Mouse (Mus musculus) midbrain, embryonic 13.5 days (tissue): ENCODE measurements at regions not wholly inside any gene's neighbourhood (a gene's known extent, or its start where the extent isn't known, plus 50 kb on each side); places are given as distances from the start of the nearest gene placed in this dataset.

ENCODE experiments used
- ATAC-seq: fragments of 200-750 bp; cut with Nextera tagmentation; 2 replicates; pipeline ENCODE4 v1.8.0; 2017; ENCODE audit warnings: mild to moderate bottlenecking, moderate TSS enrichment, moderate library complexity
- H3K27ac ChIP-seq: fragments of 300-500 bp; sonication (generic); 2 replicates; pipeline ENCODE4 v1.5.1; 2015; ENCODE audit warnings: inconsistent platforms, mild to moderate bottlenecking, moderate library complexity
- H3K27me3 ChIP-seq: fragments of 300-500 bp; sonication (generic); 2 replicates; pipeline ENCODE4 v1.6.1; 2015; ENCODE audit warnings: mild to moderate bottlenecking, inconsistent platforms
- H3K36me3 ChIP-seq: fragments of 300-500 bp; sonication (generic); 2 replicates; pipeline ENCODE4 v1.6.1; 2015; ENCODE audit warnings: mild to moderate bottlenecking, inconsistent platforms
- H3K4me1 ChIP-seq: fragments of 300-500 bp; sonication (generic); replicated peaks from 2 replicates; pipeline ENCODE4 v1.6.1; 2015; ENCODE audit warnings: inconsistent platforms
- H3K4me2 ChIP-seq: fragments of 300-500 bp; sonication (generic); replicated peaks from 2 replicates; pipeline ENCODE4 v1.6.1; 2015; ENCODE audit warnings: moderate library complexity, mild to moderate bottlenecking, inconsistent platforms
- H3K4me3 ChIP-seq: fragments of 300-500 bp; sonication (generic); replicated peaks from 2 replicates; pipeline ENCODE4 v1.5.1; 2015; ENCODE audit warnings: mild to moderate bottlenecking, inconsistent platforms
- H3K9ac ChIP-seq: fragments of 300-500 bp; sonication (generic); replicated peaks from 2 replicates; pipeline ENCODE4 v1.6.1; 2015; ENCODE audit warnings: mild to moderate bottlenecking, inconsistent platforms
- H3K9me3 ChIP-seq: fragments of 300-500 bp; sonication (generic); 2 replicates; pipeline ENCODE4 v1.6.1; 2016; ENCODE audit warnings: mild to moderate bottlenecking, inconsistent platforms
- WGBS: fragments of 180-500 bp; shearing (Covaris S2); methylation state at CpG from one replicate; pipeline ENCODE4 v1.1.7; 2015; 5-methylcytosine and 5-hydroxymethylcytosine counted together

DNA sequence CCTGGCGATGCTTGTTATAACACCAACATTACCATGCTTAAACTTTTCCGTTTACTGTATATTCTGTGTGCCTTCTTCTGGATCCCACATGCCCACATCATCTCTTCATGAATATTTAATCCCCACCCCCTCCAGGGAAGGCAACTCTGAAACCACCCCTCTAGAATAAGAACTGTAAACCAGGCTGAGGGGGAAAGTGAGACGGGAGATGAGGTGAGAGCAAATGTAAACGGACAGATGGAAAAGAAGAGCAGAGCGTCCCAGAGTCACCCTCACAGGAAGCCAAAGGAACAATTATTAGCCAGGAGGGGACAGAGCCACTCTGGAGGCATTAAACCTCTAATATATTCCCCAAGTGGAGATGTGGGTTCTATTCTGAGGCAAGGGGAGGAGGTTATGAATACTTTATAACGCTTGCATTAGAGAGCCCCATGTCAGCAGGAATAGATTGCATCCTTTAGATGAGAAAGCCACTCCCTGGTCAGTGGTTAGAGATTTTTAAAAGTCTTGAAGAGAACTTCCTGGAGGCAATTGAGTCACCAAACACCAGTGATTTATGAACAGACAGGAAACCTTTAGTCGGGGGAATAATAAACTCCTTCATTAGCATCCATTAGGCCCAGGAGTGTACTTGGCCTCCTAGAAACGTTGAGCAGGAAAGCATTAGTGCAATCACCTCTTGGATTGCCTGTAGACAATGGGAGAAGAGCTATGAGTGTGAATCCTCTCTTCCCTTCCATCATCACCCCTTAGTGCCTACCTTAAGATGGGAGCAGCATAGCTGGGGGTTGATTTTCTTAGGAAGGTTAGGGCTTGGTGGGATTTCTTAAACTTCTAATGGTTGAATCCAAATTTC lies 220.1 kb downstream of the Elavl2 start:
- ATAC-seq = no peak
- no peak overlapping the region for H3K9ac ChIP-seq
- no peak overlapping the region for H3K27ac ChIP-seq
- no peaks in the 10 kb centered on the region for H3K4me1 ChIP-seq
- no peak overlapping the region for H3K4me2 ChIP-seq
- H3K27me3 ChIP-seq = no peaks in the 10 kb centered on the region
- WGBS = 70% methylated on average over 8 of the region's 8 CpGs
- no peaks in the 10 kb centered on the region for H3K9me3 ChIP-seq
- H3K36me3 ChIP-seq = no peaks in the 10 kb centered on the region
- H3K4me3 ChIP-seq = no peak overlapping the region

DNA sequence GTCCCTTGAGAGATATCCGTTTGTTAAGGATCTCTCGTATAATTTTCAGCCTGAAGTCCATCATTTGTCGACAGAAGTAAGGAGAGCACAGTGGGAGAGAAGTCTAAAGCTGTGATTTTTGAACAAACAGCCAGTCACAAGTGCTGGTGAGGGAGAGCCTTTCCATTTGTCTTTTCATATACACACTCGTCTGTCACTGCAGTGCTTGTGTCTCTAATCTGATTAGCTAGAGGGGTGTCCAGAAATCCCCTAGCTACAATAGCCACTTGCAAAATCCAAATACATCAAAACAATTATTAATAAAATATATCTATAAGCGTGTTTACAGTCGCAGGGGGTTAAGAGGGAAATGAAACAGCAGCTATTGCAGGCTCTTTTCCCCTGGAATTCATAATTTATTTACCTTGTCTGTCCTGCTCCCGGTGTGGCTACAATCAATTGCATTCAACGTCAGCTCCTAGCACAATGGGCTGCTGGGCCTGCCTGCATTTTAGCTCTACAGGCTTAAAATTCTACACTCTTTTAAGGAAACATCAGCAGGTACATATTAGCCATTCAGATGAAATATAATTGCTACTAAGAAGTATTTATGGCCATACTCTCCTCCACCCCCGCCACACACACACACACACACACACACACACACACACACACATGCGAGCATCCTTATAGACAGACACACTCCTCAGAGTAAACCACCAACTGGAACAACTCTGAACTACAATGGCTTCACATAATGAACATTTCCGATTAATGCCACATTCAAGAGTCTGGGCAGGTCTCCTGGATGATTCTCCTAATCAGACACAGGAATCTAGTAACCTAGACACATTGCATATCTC lies 236.1 kb downstream of the Elavl2 start:
- 0 out of 2 replicates have a peak overlapping the region, but pooled peaks have one; percentile 5 for H3K4me2 ChIP-seq

DNA sequence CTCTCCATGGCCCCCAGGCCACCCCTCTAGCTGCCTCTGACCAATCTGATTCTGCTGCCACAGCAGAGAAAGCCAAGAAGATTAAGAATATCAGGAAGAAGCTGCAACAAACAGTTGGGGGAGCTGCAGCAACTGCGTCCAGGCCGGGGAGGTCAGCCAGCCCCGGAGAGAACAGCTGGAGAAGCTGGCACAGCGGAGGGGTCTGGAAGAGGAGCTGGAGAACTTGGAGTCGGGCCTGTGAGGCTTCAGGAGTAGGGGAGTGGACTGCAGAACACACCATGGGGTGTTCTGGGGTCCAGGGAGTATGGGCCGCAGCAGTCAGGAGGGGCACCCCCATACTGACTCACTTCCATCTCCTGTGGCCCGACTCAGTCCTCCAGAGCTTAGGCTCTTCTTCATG lies 243.5 kb downstream of the Elavl2 start:
- 0 out of 2 replicates have a peak, but pooled peaks cover 3% of the 10 kb centered on the region for H3K4me1 ChIP-seq
- H3K4me3 ChIP-seq = no peak overlapping the region
- no peak overlapping the region for H3K9ac ChIP-seq
- no peaks in the 10 kb centered on the region for H3K36me3 ChIP-seq
- no peaks in the 10 kb centered on the region for H3K27me3 ChIP-seq
- WGBS = 73% methylated on average over 7 of the region's 7 CpGs
- H3K4me2 ChIP-seq = no peak overlapping the region
- no peaks in the 10 kb centered on the region for H3K9me3 ChIP-seq
- no peak for ATAC-seq
- no peak overlapping the region for H3K27ac ChIP-seq

More for the DNA sequence above, 236.1 kb downstream of the Elavl2 start:
- Histone ChIP-seq H3K4me1 (peaks cover 10% of the 10 kb centered on the region), H3K4me3 (no peak overlapping the region), H3K9me3 (no peaks in the 10 kb centered on the region), H3K27ac (peak overlapping the region; percentile 56), H3K9ac (no peak overlapping the region), H3K36me3 (no peaks in the 10 kb centered on the region), H3K27me3 (no peaks in the 10 kb centered on the region)
- WGBS = 43% methylated on average over 11 of the region's 11 CpGs
- peak; percentile 68; the same call in 1 of the 2 replicates for ATAC-seq

DNA sequence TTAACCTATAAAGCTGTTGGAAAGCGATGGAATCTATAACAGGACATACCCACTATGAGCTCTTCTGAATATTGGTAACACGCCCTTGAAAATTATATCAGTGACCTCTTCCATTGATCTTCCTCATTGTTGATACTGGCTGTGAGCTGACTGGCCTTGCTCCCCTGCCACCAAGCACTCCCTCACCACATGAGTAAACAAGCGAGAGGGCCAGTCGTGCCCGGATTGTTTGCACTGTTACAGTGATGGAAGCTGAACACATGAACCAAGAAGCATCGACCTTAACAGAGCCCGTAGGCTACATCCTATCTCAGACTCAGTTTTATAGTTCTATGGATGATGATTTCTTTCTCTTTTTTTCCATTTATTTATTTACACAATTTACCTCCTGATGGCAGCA lies 255.9 kb downstream of the Elavl2 start:
- no peaks in the 10 kb centered on the region for H3K4me1 ChIP-seq
- no peaks in the 10 kb centered on the region for H3K36me3 ChIP-seq
- no peak overlapping the region for H3K27ac ChIP-seq
- WGBS = 90% methylated on average over 7 of the region's 7 CpGs
- H3K4me2 ChIP-seq = no peak overlapping the region
- H3K4me3 ChIP-seq = no peak overlapping the region
- H3K9ac ChIP-seq = no peak overlapping the region
- no peak for ATAC-seq
- no peaks in the 10 kb centered on the region for H3K9me3 ChIP-seq
- H3K27me3 ChIP-seq = no peaks in the 10 kb centered on the region

DNA sequence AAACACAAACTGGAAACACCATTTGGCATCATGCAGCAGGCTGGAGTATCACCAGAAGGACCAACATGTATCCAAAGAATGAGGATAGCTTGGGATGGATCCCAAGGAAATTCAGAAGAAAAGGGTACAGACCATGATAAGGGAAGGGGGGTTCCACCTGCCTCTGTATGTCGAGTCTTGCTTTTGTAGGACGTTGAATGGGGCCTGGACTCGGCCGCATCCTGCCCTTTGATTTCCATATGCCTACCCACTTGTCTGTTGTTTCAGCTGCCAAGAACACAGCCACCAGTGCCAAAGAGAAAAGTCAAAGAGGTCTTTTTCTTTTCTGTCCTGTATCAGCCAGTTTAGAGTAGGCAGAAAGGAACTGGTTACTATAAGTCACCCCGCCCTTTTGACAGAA lies 256.7 kb downstream of the Elavl2 start:
- H3K27ac ChIP-seq = no peak overlapping the region
- no peak overlapping the region for H3K4me3 ChIP-seq
- no peaks in the 10 kb centered on the region for H3K36me3 ChIP-seq
- H3K9me3 ChIP-seq = no peaks in the 10 kb centered on the region
- no peak overlapping the region for H3K4me2 ChIP-seq
- H3K9ac ChIP-seq = no peak overlapping the region
- ATAC-seq = no peak
- no peaks in the 10 kb centered on the region for H3K27me3 ChIP-seq
- 83% methylated on average over 5 of the region's 5 CpGs for WGBS
- no peaks in the 10 kb centered on the region for H3K4me1 ChIP-seq

DNA sequence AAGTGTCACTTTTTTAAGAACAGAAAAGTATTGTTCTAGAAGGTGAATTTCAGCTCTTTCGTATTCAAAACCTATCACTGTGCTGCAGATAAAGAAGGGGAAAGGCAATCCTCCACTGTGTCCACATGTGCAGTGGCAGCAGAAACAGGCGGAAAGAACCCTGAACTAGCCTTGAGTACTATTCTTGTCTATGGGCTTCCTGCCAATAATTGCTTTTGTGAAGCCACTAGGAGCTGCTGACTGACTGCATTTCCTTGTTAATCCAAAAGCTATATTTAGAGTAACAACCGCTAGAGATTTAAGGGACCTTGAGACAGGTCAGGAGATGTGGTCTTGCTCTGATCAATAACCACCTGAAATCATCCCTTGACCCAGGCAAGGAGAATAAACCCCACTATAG lies 265.3 kb downstream of the Elavl2 start:
- Histone ChIP-seq H3K9me3 (no peaks in the 10 kb centered on the region), H3K4me3 (no peak overlapping the region), H3K4me2 (no peak overlapping the region), H3K27me3 (no peaks in the 10 kb centered on the region), H3K27ac (no peak overlapping the region), H3K36me3 (no peaks in the 10 kb centered on the region), H3K9ac (no peak overlapping the region), H3K4me1 (no peaks in the 10 kb centered on the region)
- ATAC-seq = no peak
- 85% methylated on average over 3 of the region's 3 CpGs for WGBS

DNA sequence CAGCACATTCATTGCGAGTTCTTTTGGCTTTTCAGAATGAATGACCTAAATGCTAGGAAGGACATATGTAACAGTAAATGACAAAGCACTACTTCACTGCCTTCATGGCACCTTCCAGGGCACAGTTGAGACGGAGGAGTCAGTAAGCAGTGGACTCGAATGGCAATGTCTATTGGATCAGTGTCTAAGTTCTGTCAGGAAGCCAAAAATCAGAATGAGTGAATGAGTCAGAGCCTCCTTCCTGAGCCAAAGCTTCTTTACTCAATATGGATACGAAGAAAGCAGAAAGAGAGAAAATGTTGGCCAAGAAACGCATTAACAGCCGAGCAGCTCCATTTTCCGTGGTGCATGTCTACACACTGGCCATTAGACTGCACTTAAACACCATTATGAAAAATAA lies 268.3 kb downstream of the Elavl2 start:
- Histone ChIP-seq H3K27ac (no peak overlapping the region), H3K36me3 (no peaks in the 10 kb centered on the region), H3K4me1 (no peaks in the 10 kb centered on the region), H3K4me3 (no peak overlapping the region), H3K27me3 (no peaks in the 10 kb centered on the region), H3K9me3 (no peaks in the 10 kb centered on the region), H3K9ac (no peak overlapping the region), H3K4me2 (no peak overlapping the region)
- no peak for ATAC-seq
- 91% methylated on average over 7 of the region's 7 CpGs for WGBS

DNA sequence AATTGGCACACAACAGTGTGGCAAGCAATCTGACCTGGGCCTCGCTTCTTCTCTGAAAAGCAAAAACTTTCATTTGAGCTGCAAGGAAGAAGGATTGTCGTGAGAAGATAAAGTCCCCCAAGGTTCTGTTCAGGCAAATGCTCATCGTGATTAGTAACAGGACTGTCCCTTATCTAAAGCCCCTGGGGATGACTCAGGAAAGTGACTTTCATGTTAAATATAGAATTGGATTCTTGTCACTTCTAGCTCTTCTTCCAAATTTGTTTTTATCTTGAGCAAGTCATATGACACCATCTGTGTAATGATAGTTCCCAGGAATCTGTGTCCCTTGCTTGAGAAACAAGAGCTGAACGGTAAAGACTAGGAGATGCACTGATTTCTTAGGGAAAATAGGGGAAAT lies 280.3 kb downstream of the Elavl2 start:
- Histone ChIP-seq H3K9me3 (no peaks in the 10 kb centered on the region), H3K4me2 (no peak overlapping the region), H3K27ac (no peak overlapping the region), H3K36me3 (no peaks in the 10 kb centered on the region), H3K9ac (no peak overlapping the region), H3K4me3 (no peak overlapping the region), H3K27me3 (no peaks in the 10 kb centered on the region), H3K4me1 (no peaks in the 10 kb centered on the region)
- no peak for ATAC-seq
- WGBS = 77% methylated on average over 4 of the region's 4 CpGs

DNA sequence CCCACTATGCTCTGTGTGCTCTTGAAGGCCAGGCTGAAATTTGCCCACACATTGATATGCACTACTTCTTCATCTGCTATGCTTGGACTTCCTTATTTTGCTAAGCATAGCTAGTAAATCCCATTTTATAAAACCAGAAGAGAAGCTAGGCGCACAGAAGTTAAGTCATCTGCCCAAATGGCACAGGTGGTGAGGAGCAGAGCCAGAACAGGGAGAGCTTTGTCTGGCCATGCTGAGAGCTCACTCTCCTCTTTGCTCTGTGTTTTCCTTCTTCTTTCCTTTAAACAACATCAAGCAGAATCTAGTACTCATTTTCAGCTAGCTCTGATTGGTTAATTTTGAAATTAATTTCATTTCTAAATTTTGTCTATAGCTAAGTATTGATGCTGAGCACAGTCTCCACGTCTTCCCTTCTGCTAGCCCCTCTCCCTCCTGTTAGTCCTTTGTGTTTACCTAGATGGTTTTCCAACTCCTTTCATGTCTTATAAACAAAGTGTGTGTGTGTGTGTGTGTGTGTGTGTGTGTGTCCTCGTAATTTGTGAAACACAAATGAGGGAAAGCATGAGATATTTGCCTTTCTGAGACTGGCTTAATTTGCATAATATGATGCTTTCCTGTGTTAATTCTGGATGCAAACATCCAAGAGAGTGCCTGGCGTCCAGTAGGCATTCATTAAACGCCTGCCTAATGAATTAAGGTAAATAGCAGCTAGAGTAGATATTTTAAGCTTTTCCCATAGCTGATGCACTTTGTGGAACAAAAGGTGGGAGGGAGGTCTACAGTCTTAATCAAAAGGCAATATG lies 283.6 kb downstream of the Elavl2 start:
- Histone ChIP-seq H3K27ac (no peak overlapping the region), H3K36me3 (no peaks in the 10 kb centered on the region), H3K9ac (no peak overlapping the region), H3K27me3 (no peaks in the 10 kb centered on the region), H3K4me2 (no peak overlapping the region), H3K9me3 (no peaks in the 10 kb centered on the region), H3K4me3 (no peak overlapping the region), H3K4me1 (0 out of 2 replicates have a peak, but pooled peaks cover 4% of the 10 kb centered on the region)
- 64% methylated on average over 5 of the region's 5 CpGs for WGBS
- ATAC-seq = no peak

DNA sequence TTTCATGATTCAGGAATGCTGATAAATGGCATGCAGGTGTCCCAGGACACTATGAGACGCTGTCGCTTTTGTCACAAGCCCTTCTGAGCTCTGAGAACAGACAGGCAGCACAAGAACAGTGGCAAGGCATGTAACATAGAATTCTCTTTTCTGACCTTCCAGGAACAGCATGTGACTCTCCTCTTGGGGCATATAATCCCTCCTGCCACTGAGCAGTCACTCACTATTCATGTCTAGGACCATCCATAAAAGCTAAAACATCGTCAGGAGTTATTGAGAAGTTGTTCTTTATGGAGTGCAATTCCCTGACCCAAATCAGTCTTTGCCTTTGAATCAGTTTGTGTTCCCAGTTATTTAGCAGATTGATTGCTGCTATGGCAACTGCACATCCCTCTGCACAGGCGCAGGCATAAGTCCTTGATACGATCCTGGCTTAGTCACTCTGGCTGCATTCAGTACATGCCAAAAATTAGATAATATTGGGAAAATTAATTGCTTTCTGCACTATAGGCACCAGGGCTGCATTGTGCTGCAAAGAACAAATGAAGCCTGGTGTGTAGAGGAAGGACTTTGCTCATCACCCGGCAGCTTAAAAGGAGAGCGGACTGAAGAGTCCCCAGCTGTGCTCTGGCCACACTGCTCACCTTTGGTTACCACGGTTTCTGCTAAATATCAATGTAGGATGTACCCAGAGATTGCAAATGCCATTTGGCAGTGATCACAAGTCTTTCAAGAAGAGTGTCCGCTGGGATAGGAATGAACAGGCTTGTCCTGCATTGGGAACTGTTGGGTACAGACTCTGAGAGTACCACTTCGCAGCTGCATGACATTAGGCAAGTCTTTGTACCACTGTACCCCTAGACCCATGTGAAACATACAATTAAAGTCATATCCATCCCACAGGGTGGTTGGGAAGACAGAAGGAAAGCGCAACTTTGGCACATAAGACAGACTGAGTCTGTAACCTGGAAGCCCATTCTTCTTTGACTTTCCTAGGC lies 288.6 kb downstream of the Elavl2 start:
- Histone ChIP-seq H3K4me3 (no peak overlapping the region), H3K36me3 (no peaks in the 10 kb centered on the region), H3K4me2 (no peak overlapping the region), H3K27ac (no peak overlapping the region), H3K27me3 (no peaks in the 10 kb centered on the region), H3K9me3 (no peaks in the 10 kb centered on the region), H3K4me1 (0 out of 2 replicates have a peak, but pooled peaks cover 7% of the 10 kb centered on the region), H3K9ac (no peak overlapping the region)
- ATAC-seq = peak; percentile 68
- WGBS = 75% methylated on average over 11 of the region's 11 CpGs

DNA sequence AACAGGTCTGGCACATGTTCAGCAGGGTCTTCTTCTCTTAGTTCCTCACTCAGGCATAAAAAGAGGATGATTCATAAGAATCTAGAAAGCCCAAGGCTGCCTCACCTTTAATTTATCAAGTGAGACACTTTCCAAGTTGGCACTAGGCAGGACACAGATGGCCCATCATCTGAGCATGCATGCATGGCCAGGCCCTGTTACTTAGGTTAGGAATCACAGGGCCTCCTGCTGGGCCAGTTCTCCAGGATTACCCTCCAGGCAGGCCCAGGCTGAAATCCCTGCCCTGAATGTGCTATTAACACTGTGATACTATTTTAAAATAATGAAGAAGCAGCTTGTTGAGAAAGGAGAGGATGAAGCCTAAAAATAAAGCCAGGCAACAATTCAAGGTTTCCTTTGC lies 304.5 kb downstream of the Elavl2 start:
- Histone ChIP-seq H3K36me3 (no peaks in the 10 kb centered on the region), H3K9me3 (no peaks in the 10 kb centered on the region), H3K4me1 (peaks cover 4% of the 10 kb centered on the region; the same call in 1 of the 2 replicates), H3K4me2 (no peak overlapping the region), H3K27ac (no peak overlapping the region), H3K27me3 (no peaks in the 10 kb centered on the region), H3K9ac (no peak overlapping the region), H3K4me3 (no peak overlapping the region)
- ATAC-seq = no peak
